Mouse (Mus musculus) heart, postnatal 0 days (tissue): ENCODE data around the gene Fam136a.

Experiments used
- CTCF ChIP-seq: IDR thresholded peaks from 2 replicates; pipeline ENCODE4 v1.5.1; 2016; ENCODE audit warnings: antibody characterized with exemption, control low read depth, low read depth
- EP300 ChIP-seq: IDR thresholded peaks from 2 replicates; pipeline ENCODE4 v1.6.1; 2016; ENCODE audit warnings: antibody characterized with exemption, low read depth

- TF ChIP-seq CTCF (no peak), EP300 (no peak)
Measured at GRCm38 (mm10) chr6:86397257-86397980, 32.0 kb downstream of the Fam136a start.
